Mouse (Mus musculus) right cerebral cortex, postnatal 4 days (tissue): ENCODE data around the gene Ksr1.

Experiments
- DNase-seq: peaks from one replicate; pipeline ENCODE4 v3.0.0-alpha.2; 2022

Gene Ksr1

GRCm38 (mm10) chr11:79145283-79146265, 633 bp downstream of the Ksr1 start:
- peak; percentile 44 for DNase-seq

GRCm38 (mm10) chr11:79144741-79145140, 1.5 kb downstream of the Ksr1 start:
- no peak for DNase-seq

GRCm38 (mm10) chr11:79144043-79144591, 2.1 kb downstream of the Ksr1 start:
- DNase-seq = no peak

- DNase-seq = no peak
Observed at GRCm38 (mm10) chr11:79143322-79143721, 2.9 kb downstream of the Ksr1 start.

- no peak for DNase-seq
Observed at GRCm38 (mm10) chr11:79142381-79142780, 3.8 kb downstream of the Ksr1 start.

GRCm38 (mm10) chr11:79141235-79142109, 4.7 kb downstream of the Ksr1 start:
- DNase-seq = no peak

- DNase-seq = no peak
Observed at GRCm38 (mm10) chr11:79140511-79140888, 5.7 kb downstream of the Ksr1 start.

GRCm38 (mm10) chr11:79139878-79140510, 6.2 kb downstream of the Ksr1 start:
- no peak for DNase-seq

GRCm38 (mm10) chr11:79138621-79139020, 7.6 kb downstream of the Ksr1 start:
- no peak for DNase-seq

GRCm38 (mm10) chr11:79137245-79137644, 9.0 kb downstream of the Ksr1 start:
- peak; percentile 31 for DNase-seq

GRCm38 (mm10) chr11:79135685-79136360, 10.4 kb downstream of the Ksr1 start:
- no peak for DNase-seq

- no peak for DNase-seq
Observed at GRCm38 (mm10) chr11:79135105-79135503, 11.1 kb downstream of the Ksr1 start.

- DNase-seq = no peak
Observed at GRCm38 (mm10) chr11:79134416-79135104, 11.6 kb downstream of the Ksr1 start.

GRCm38 (mm10) chr11:79133961-79134360, 12.2 kb downstream of the Ksr1 start:
- DNase-seq = no peak

GRCm38 (mm10) chr11:79133051-79133450, 13.2 kb downstream of the Ksr1 start:
- no peak for DNase-seq

- DNase-seq = no peak
Observed at GRCm38 (mm10) chr11:79131949-79132411, 14.2 kb downstream of the Ksr1 start.

GRCm38 (mm10) chr11:79129388-79130356, 16.5 kb downstream of the Ksr1 start:
- no peak for DNase-seq

GRCm38 (mm10) chr11:79128233-79128632, 18.0 kb downstream of the Ksr1 start:
- no peak for DNase-seq

GRCm38 (mm10) chr11:79126963-79127362, 19.2 kb downstream of the Ksr1 start:
- DNase-seq = no peak

GRCm38 (mm10) chr11:79125775-79126174, 20.4 kb downstream of the Ksr1 start:
- no peak for DNase-seq
